ENCODE assay signal across 11 mouse cellular contexts in genomic region chr3:129613756-129614155, GRCm38 (mm10).
DNase-seq lines count a peak whose midpoint lies in the region; ATAC-seq and TF ChIP-seq lines count a peak whose summit lies in the region.
"Had no signal": no experiment of that assay in that cellular context is flagged by ENCODE, and none has a peak within 500 bp of the region (broad histone marks: within the 10 kb centered on the region; RNA-seq: fewer than 3 reads in every experiment).

No protein-coding gene starts in this region.

- no peaks in the 10 kb centered on the region for H3K27me3 ChIP-seq in kidney, embryonic 16.5 days (ENCODE audit: insufficient read depth, low read length)
- no peaks in the 10 kb centered on the region for H3K27me3 ChIP-seq in intestine, postnatal 0 days (replicated peaks; ENCODE audit: control insufficient read depth, insufficient read depth, low read length)
- H3K27me3 ChIP-seq: embryonic facial prominence, embryonic 12.5 days; Patski had no signal

- WGBS in kidney, embryonic 16.5 days = 72% methylated on average over 7 of the region's 7 CpGs
- 72% methylated on average over 7 of the region's 7 CpGs for WGBS in intestine, postnatal 0 days

- peaks cover 13% of the 10 kb centered on the region for H3K4me1 ChIP-seq in kidney, embryonic 16.5 days (ENCODE audit: insufficient read depth, low read length)
- H3K4me1 ChIP-seq in intestine, postnatal 0 days (replicated peaks; ENCODE audit: control insufficient read depth, insufficient read depth, low read length) = no peaks in the 10 kb centered on the region; the same call in 1 of the 2 replicates

- H3K9ac ChIP-seq in kidney, embryonic 16.5 days (replicated peaks; ENCODE audit: low read length) = no peak overlapping the region
- H3K9ac ChIP-seq in intestine, postnatal 0 days (ENCODE audit: low read depth, low read length) = no peak overlapping the region
- H3K9ac ChIP-seq: embryonic facial prominence, embryonic 12.5 days had no signal

- no peak overlapping the region for H3K4me2 ChIP-seq in kidney, embryonic 16.5 days (replicated peaks; ENCODE audit: low read depth, low read length)
- H3K4me2 ChIP-seq in intestine, postnatal 0 days (replicated peaks; ENCODE audit: low read depth) = no peak overlapping the region
- H3K4me2 ChIP-seq: embryonic facial prominence, embryonic 12.5 days had no signal

- TF ChIP-seq CTCF in intestine, postnatal 0 days (IDR thresholded peaks at IDR 0.05; ENCODE audit: low read depth) = no peak

- no peaks in the 10 kb centered on the region for H3K9me3 ChIP-seq in kidney, embryonic 16.5 days (ENCODE audit: low read length)
- H3K9me3 ChIP-seq in intestine, postnatal 0 days (ENCODE audit: control insufficient read depth) = no peaks in the 10 kb centered on the region
- H3K9me3 ChIP-seq: embryonic facial prominence, embryonic 12.5 days had no signal

- ATAC-seq in kidney, embryonic 16.5 days (ENCODE audit: low FRiP score, low TSS enrichment) = no peak
- peak; percentile 22 for ATAC-seq in activated CD4-positive, CD25-positive, alpha-beta regulatory T cell, adult 4 months
- 0 out of 2 replicates have a peak, but pooled peaks have one; percentile 12 for ATAC-seq in intestine, postnatal 0 days

- DNase-seq in kidney, adult 18-20 months = no peak
- peak; percentile 28 for DNase-seq in naive thymus-derived CD4-positive, alpha-beta T cell, adult 2 months (ENCODE audit: low read depth)
- DNase-seq in testis, postnatal 10 days (ENCODE audit: low spot score) = no peak
- DNase-seq in gastrocnemius, postnatal 25 days = no peak
- DNase-seq: lung, postnatal 10 days; thymus, adult 18-20 months had no signal

- peak overlapping the region; percentile 39 for H3K27ac ChIP-seq in kidney, embryonic 16.5 days (ENCODE audit: low read length)
- no peak overlapping the region for H3K27ac ChIP-seq in intestine, postnatal 0 days (ENCODE audit: low read depth, low read length)
- H3K27ac ChIP-seq: embryonic facial prominence, embryonic 12.5 days had no signal

- 0 out of 2 replicates have a peak, but pooled peaks cover 12% of the 10 kb centered on the region for H3K36me3 ChIP-seq in kidney, embryonic 16.5 days (ENCODE audit: insufficient read depth, low read length)
- H3K36me3 ChIP-seq in intestine, postnatal 0 days (ENCODE audit: control insufficient read depth, insufficient read depth) = peaks cover 9% of the 10 kb centered on the region; the same call in 1 of the 2 replicates

- H3K4me3 ChIP-seq in kidney, embryonic 16.5 days (ENCODE audit: low read length) = no peak overlapping the region
- no peak overlapping the region for H3K4me3 ChIP-seq in intestine, postnatal 0 days (ENCODE audit: low read depth, low read length)
- H3K4me3 ChIP-seq: embryonic facial prominence, embryonic 12.5 days had no signal
